Comparison of ENCODE assay signal across 13 mouse cellular contexts in genomic region chr1:127854486-127855222, GRCm38 (mm10). TPM values are rescaled to one million over a fixed set of nuclear protein-coding genes. Genes with fewer than 3 reads are reported as not detected.
DNase-seq lines count a peak whose midpoint lies in the region; ATAC-seq and TF ChIP-seq lines count a peak whose summit lies in the region.
"Had no signal": no experiment of that assay in that cellular context is flagged by ENCODE, and none has a peak within 500 bp of the region (broad histone marks: within the 10 kb centered on the region; RNA-seq: fewer than 3 reads in every experiment).

Gene Map3k19 (minus strand): TSS chr1:127855031.

- peak within 1 kb of the TSS; percentile 74 for H3K27ac ChIP-seq in layer of hippocampus, adult 2 months
- no peak within 1 kb of the TSS for H3K27ac ChIP-seq in liver, postnatal 0 days (ENCODE audit: low read depth)
- H3K27ac ChIP-seq in forebrain, embryonic 11.5 days (ENCODE audit: low read depth, low read length): no peak within 1 kb of the TSS
- H3K27ac ChIP-seq: heart, embryonic 13.5 days; intestine, embryonic 15.5 days; macrophage had no signal

- TF ChIP-seq EP300 in liver, postnatal 0 days (IDR thresholded peaks at IDR 0.05; ENCODE audit: low read depth): no peak

- H3K4me2 ChIP-seq in liver, postnatal 0 days (ENCODE audit: low read depth, low read length): no peak within 1 kb of the TSS
- no peak within 1 kb of the TSS for H3K4me2 ChIP-seq in forebrain, embryonic 11.5 days (ENCODE audit: low read depth, low read length, severe bottlenecking)
- H3K4me2 ChIP-seq: heart, embryonic 13.5 days; intestine, embryonic 15.5 days had no signal

- peaks cover 2% of the 10 kb centered on the region; the same call in 1 of the 2 replicates for H3K9me3 ChIP-seq in liver, postnatal 0 days (ENCODE audit: low read length)
- H3K9me3 ChIP-seq in forebrain, embryonic 11.5 days (ENCODE audit: control insufficient read depth, low read length): no peaks in the 10 kb centered on the region; the same call in 1 of the 2 replicates
- H3K9me3 ChIP-seq: intestine, embryonic 15.5 days had no signal

- WGBS in lung, adult 2 months: 63% methylated on average over 14 of the region's 14 CpGs
- WGBS in liver, postnatal 0 days (ENCODE audit: insufficient replicate concordance): 81% methylated on average over 14 of the region's 14 CpGs
- 82% methylated on average over 14 of the region's 14 CpGs for WGBS in forebrain, embryonic 11.5 days

- TF ChIP-seq CTCF in lung, adult 2 months (IDR thresholded peaks at IDR 0.05; ENCODE audit: insufficient read depth, low read length): no peak
- TF ChIP-seq CTCF in layer of hippocampus, adult 2 months (conservative IDR thresholded peaks at IDR 0.05): no peak
- TF ChIP-seq CTCF in liver, postnatal 0 days (IDR thresholded peaks at IDR 0.05; ENCODE audit: low read depth): no peak

- H3K4me1 ChIP-seq in lung, adult 2 months (ENCODE audit: control insufficient read depth, insufficient read depth, low read length): no peaks in the 10 kb centered on the region
- no peaks in the 10 kb centered on the region for H3K4me1 ChIP-seq in liver, postnatal 0 days (ENCODE audit: insufficient read depth)
- H3K4me1 ChIP-seq in forebrain, embryonic 11.5 days (replicated peaks; ENCODE audit: control insufficient read depth, insufficient read depth, low read length): no peaks in the 10 kb centered on the region
- H3K4me1 ChIP-seq: heart, embryonic 13.5 days; intestine, embryonic 15.5 days had no signal

- H3K4me3 ChIP-seq in lung, adult 2 months (replicated peaks; ENCODE audit: extremely low read depth, low read depth, low read length): no peak within 1 kb of the TSS
- H3K4me3 ChIP-seq in layer of hippocampus, adult 2 months: peak within 1 kb of the TSS; percentile 46
- H3K4me3 ChIP-seq in liver, postnatal 0 days (ENCODE audit: low read depth, low read length): no peak within 1 kb of the TSS
- H3K4me3 ChIP-seq in forebrain, embryonic 11.5 days (ENCODE audit: low read depth, low read length): no peak within 1 kb of the TSS
- H3K4me3 ChIP-seq: heart, embryonic 13.5 days; intestine, embryonic 15.5 days had no signal

- peak; percentile 8 to 15 for DNase-seq in cerebellum, postnatal 10 days
- peak; percentile 9 for DNase-seq in lung, adult 2 months
- no peak for DNase-seq in lung, postnatal 25 days (ENCODE audit: low spot score)
- peak; percentile 27 to 63 for DNase-seq in layer of hippocampus, adult 2 months (ENCODE audit: low spot score in 2 of 2)
- DNase-seq in liver, postnatal 0 days: no peak
- DNase-seq in forebrain, embryonic 11.5 days (ENCODE audit: low spot score): no peak
- DNase-seq: B cell, adult 2 months had no signal

- ATAC-seq in cerebellum, adult (ENCODE audit: insufficient number of reproducible peaks, low FRiP score, low TSS enrichment): no peak
- no peak for ATAC-seq in neutrophil, adult 5-6 weeks (ENCODE audit: extremely low read depth, insufficient number of reproducible peaks, low FRiP score, poor library complexity, severe bottlenecking)
- no peak for ATAC-seq in liver, postnatal 0 days
- no peak for ATAC-seq in forebrain, embryonic 11.5 days (replicated peaks; ENCODE audit: low FRiP score)
- ATAC-seq: intestine, embryonic 15.5 days had no signal

- H3K36me3 ChIP-seq in liver, postnatal 0 days (replicated peaks; ENCODE audit: insufficient read depth, low read length): no peaks in the 10 kb centered on the region
- no peaks in the 10 kb centered on the region for H3K36me3 ChIP-seq in forebrain, embryonic 11.5 days (ENCODE audit: control insufficient read depth, insufficient read depth, low read length)
- H3K36me3 ChIP-seq: heart, embryonic 13.5 days; intestine, embryonic 15.5 days had no signal

- TF ChIP-seq POLR2A in lung, adult 2 months (IDR thresholded peaks at IDR 0.05; ENCODE audit: borderline replicate concordance, extremely low read depth, low read depth, low read length): no peak

- no peak within 1 kb of the TSS for H3K9ac ChIP-seq in liver, postnatal 0 days (replicated peaks)
- no peak within 1 kb of the TSS for H3K9ac ChIP-seq in forebrain, embryonic 11.5 days (ENCODE audit: low read length)
- H3K9ac ChIP-seq: heart, embryonic 13.5 days; intestine, embryonic 15.5 days had no signal

- no peaks in the 10 kb centered on the region for H3K27me3 ChIP-seq in liver, postnatal 0 days (ENCODE audit: insufficient read depth, low read length)
- no peaks in the 10 kb centered on the region for H3K27me3 ChIP-seq in forebrain, embryonic 11.5 days (ENCODE audit: control insufficient read depth, insufficient read depth, low read length)
- H3K27me3 ChIP-seq: heart, embryonic 13.5 days; intestine, embryonic 15.5 days had no signal

RNA-seq across cellular contexts. Expression of gene Map3k19, which starts in this region (rescaled TPM):
- 1.7 and 2.7 TPM in 2 replicates for polyA plus RNA-seq in lung, adult 2 months (2012; rRNA removed)
- 1 to 10 TPM; 5.6 to 6.8 TPM for total RNA-seq in layer of hippocampus, adult 2 months (2021)
- total RNA-seq in neutrophil, adult 5-6 weeks (2017): 13.1 and 14.1 TPM in 2 replicates
- not detected in 2 replicates for polyA plus RNA-seq in liver, postnatal 0 days (2015; fragmentation: Nextera tagmentation; extraction: Ambion mirVana)
- polyA plus RNA-seq in forebrain, embryonic 11.5 days (2014; fragmentation: Nextera tagmentation; extraction: Ambion mirVana): not detected in 2 replicates
- polyA plus RNA-seq: intestine, embryonic 15.5 days; limb, embryonic 11.5 days had no signal

Comparison
In these comparisons a context has a peak if more than half of its experiments do, and no peak if none do; other contexts are left out.
1. DNase-seq: peak in cerebellum, postnatal 10 days (2 of 2), lung, adult 2 months (single experiment) and layer of hippocampus, adult 2 months (2 of 2); none in lung, postnatal 25 days (single experiment), liver, postnatal 0 days (single experiment) and forebrain, embryonic 11.5 days (single experiment).